Mouse (Mus musculus) CD4-positive helper T cell, adult 2 months (primary cell): Measurements from ENCODE around the gene Sult2a7.

ENCODE experiments used
- DNase-seq: peaks from one replicate; pipeline ENCODE4 v3.0.0-alpha.2; 2012; ENCODE audit warnings: low read depth, missing footprints, low spot score

Gene Sult2a7

DNA sequence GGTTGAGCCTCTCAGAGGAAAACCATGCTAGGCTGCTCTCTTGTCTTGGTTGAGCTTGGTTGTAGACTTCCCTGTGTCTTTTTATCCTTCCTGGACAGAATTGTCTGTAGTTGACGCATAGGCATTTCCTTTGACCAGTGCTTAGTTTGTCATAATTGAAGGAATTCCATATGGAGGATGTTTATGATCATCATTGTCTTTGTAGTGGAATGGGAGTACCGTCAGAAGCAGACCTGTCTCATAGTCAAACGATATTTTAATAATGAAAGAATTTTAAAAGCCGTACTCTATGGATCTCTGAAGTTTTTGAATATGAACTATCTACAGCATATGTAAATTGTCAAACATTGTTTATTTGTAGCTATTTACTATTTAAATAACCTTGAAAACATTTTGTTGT, at the start of gene Sult2a7:
TSS of gene Sult2a7 (minus strand) at position 101 of the 400 bp plus-strand sequence.
- no peak for DNase-seq

DNA sequence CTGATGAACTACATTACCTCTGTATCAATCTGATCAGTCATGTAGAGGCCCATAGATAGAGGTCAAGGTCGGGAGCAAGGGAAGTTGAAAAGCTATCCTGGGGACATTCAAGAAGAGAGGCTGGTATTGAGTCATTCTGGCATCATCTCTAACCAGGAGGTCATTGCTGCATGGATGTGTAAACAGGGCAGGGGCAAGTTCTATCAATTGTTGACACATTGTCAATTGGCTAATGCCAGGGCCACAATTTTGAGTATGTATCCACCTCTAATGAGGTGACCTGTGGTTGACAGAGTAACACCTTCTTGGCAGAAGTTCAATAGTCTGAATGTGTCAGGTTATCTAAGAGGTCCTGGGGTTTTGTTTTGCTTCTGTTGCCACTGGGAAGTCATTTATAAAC, 31.2 kb upstream of the Sult2a7 start:
- no peak for DNase-seq

DNA sequence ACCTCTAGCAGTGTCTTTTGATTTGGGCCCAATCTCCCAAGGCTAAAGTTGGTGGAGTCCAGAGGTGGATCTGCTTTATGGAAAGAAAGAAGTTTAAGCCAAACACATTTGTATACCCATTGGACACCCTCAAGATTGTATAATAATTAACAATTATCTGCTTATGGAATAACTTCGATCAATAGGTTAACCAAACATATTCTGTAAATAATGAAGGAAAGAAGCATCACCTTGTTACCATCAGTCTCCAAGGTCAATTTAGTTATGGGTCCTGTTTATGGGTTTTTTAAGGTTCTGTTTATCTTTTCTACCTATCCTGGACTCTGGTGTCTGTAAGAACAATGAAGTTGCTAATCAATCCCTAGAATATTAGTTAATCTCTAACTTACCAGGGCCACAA, 28.6 kb upstream of the Sult2a7 start:
- DNase-seq: no peak

DNA sequence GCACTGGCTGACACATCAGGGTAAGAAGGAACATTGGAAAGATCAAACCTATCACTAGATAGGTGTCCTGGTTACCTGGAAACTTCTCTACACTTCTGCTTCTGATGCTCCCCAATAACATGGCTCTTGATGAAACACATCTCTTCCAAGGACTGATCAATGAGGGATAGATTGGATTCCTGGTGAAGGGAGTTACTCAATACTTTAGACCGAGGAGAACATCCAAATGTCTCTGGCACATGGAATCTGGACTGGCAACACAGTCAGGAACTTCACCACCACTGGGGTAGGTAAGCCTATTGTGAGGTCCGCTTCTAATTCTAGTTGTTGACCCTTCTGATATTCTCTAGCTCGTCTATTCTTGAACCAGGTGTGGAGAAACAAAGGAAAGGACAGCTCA, 24.3 kb upstream of the Sult2a7 start:
- DNase-seq: no peak

DNA sequence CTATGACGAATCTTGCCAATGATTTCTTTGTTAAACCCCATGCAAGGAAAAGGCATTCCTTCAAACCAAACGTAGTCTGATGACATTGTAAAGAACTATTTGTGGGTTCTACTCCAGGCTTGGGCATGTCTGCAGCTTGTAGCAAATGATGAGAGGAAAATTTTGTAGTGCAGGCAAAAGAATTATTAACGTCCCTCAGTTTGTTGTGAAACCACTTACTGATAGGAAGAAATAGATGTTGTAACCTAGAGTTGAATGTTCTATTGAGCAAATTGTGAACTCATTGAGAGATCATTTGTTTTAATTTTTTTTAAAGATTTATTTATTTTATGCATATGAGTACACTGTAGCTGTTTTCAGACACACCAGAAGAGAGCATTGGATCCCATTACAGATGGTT, 1.1 kb downstream of the Sult2a7 start:
- DNase-seq: no peak

DNA sequence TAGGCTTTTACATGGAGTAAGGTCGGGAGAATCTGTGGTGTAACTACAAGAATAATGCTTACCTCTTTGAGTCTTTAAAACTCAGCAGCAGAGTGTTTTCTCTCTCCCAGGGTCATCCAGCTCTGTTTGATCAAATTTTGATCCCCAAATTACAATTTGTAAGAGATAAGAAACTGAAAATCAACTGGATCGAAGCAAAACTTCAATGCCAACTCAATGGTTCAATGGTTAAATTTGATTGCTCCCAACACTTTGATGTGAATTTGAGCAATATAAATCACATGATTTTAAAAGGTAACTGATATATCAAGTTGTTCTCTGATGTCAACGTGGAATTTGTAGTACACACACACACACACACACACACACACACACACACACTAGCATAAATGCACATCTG, 47.5 kb downstream of the Sult2a7 start, which contains the start of gene Sult2a8:
TSS of gene Sult2a8 (minus strand) at position 236 of the 400 bp plus-strand sequence.
- no peak for DNase-seq

DNA sequence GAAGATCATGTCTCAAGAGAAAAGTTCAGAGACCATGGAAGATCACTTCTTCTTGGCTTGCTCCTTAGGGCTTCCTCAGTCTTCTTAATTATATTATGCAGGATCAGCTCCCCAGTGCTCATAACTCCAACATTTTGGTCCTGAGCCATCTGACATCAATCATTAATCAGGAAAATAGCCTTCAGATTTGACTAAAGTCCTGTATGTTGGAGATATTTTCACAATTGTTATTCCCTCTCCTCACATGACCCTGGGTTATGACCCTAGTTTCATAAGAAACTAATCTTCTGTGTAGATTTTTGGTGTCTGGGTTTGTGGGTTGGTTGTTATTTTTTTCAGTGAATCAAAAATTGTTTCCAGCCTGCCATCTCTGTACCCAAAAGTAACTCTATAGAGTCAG, 54.4 kb downstream of the Sult2a7 start:
- DNase-seq: no peak

DNA sequence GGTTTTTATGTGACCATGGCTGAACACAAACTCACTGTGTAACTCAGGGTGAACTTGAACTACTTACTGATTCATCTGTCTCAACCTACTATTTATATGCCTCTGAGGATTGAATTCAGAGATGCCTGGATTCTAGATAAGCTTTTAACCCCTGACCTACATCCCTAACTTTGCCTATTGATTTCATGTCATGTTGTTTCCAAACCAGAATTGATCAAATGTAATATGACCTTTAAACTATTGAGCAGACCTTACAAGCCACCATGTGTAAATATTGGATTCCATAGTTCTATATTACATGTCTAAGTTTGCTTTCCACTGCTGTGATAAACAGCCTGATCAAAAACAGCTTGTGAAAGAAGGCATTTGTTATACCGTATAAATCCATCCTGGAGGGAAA, 55.5 kb downstream of the Sult2a7 start:
- DNase-seq: no peak

DNA sequence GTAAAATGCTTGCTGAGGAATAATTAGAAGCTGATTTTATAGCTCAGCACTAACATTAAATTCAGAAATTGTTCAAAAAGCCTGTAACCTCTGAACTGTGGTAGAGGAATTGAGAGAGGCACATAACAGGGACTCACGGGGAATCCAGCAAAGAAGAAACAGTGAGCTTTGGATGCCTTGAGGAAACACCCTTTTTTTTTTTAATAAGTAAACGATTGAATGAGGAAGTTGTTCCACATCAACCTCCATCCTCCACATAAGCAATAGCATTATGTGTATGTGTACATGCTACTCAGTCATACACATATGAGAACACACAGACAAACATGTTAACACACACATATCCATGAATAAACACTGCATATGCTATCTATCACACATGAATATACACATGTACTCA, 56.0 kb downstream of the Sult2a7 start:
- no peak for DNase-seq
